Mouse (Mus musculus): ENCODE data around the gene Zfp108. TPM values are rescaled to one million over a fixed set of nuclear protein-coding genes. Genes with fewer than 3 reads are reported as not detected.

Zfp108 gene
- polyA plus RNA-seq (2014; fragmentation: Nextera tagmentation; extraction: Ambion mirVana) = 3.4 and 3.7 TPM in 2 replicates

DNA sequence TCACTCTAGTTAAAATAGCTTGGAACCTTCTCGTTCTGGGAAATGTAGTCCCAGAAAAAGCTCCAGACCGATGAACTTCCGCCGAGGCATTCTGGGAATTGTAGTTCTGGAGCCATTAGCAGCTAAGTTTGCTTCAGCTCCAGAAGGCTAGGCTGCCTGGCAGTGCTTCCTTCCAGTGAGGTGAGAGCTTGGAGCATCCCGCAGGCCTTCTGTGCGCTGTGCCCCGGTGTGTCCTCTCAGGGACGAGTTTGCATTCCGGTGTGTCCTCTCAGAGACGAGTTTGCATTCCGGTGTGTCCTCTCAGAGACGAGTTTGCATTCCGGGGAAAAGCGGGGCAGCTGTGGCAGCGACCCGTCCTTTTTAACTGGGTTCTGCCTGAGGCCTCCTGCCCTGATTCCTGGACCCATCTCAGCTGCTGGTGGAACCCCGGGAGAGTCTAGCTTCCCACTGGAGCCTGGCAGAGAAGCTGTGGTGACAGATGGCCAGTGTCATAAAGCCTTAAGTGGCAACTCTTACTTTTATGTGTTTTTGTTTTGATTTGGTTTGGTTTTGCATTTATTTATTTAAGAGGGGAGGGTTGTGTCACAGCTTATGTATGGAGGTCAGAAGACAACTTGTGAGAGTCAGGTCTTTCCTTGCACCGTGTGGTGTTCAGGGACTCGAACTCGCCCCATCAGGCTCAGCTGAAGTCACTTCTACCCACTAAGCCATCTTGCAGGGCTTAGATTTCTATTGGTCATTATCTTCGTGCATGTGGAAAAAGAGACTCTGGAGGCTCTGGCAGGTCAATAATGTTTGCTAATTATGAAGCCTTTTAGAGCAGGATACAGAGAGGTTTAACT lies at the start of gene Zfp108:
Zfp108 (plus strand) TSS at position 162 of the 842 bp plus-strand sequence.
- Histone ChIP-seq H3K9ac (ENCODE audit: low read length) (peak within 1 kb of the TSS; percentile 61), H3K4me2 (ENCODE audit: low read depth) (peak within 1 kb of the TSS; percentile 54), H3K4me3 (ENCODE audit: low read depth, low read length) (peak within 1 kb of the TSS; percentile 36), H3K9me3 (ENCODE audit: control insufficient read depth, low read length) (no peaks in the 10 kb centered on the region), H3K27me3 (ENCODE audit: control insufficient read depth, insufficient read depth, low read length) (no peaks in the 10 kb centered on the region), H3K27ac (ENCODE audit: low read depth, low read length) (no peak within 1 kb of the TSS), H3K4me1 (ENCODE audit: control insufficient read depth, insufficient read depth, low read length) (no peaks in the 10 kb centered on the region), H3K36me3 (ENCODE audit: control insufficient read depth, insufficient read depth, low read length) (no peaks in the 10 kb centered on the region)
- WGBS = 25% methylated on average over 21 of the region's 21 CpGs
- DNase-seq (ENCODE audit: low spot score) = peak; percentile 79
- peak; percentile 78 for ATAC-seq (ENCODE audit: insufficient read depth, low FRiP score, low TSS enrichment)

- H3K27ac ChIP-seq (ENCODE audit: low read depth, low read length) = 0 out of 2 replicates have a peak overlapping the region, but pooled peaks have one; percentile 23
- WGBS = 23% methylated on average over 24 of the region's 24 CpGs
Observed at GRCm38 (mm10) chr7:24207488-24208261, 46.9 kb upstream of the Zfp108 start.

DNA sequence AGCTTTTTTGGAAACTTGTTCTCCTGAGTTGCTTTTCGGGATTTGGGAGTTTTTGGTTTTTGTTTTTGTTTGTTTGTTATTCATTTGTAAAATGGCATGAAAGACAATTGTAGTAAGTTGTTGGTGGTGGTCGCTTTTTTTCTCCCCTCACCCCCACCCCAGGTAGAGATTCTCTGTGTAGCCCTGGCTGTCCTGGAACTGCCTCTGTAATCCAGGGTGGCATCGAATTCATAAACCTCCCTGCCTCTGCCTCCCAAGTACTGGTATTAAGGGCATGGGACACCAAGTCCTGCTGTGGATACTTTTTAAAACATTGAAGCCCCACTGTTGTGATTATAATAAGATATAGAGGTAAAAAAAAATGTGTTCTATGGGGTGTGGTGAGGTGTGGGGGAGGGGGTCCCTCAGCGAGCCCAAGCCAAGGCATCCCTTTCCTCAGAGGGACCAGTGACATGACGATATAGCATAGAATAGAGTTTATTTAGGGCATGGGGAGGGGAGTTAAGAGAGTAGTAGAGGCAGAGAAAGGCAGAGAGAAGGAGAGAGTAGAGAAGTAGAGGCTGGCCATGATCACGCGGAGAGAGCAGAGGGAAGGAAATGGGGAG lies 46.2 kb upstream of the Zfp108 start:
- Histone ChIP-seq H3K36me3 (ENCODE audit: control insufficient read depth, insufficient read depth, low read length) (no peaks in the 10 kb centered on the region), H3K9me3 (ENCODE audit: control insufficient read depth, low read length) (no peaks in the 10 kb centered on the region), H3K4me1 (ENCODE audit: control insufficient read depth, insufficient read depth, low read length) (no peaks in the 10 kb centered on the region), H3K9ac (ENCODE audit: low read length) (no peak overlapping the region), H3K4me3 (ENCODE audit: low read depth, low read length) (0 out of 2 replicates have a peak overlapping the region, but pooled peaks have one; percentile 51), H3K27me3 (ENCODE audit: control insufficient read depth, insufficient read depth, low read length) (no peaks in the 10 kb centered on the region), H3K4me2 (ENCODE audit: low read depth) (peak overlapping the region; percentile 58; the same call in 1 of the 2 replicates), H3K27ac (ENCODE audit: low read depth, low read length) (no peak overlapping the region)
- DNase-seq (ENCODE audit: low spot score) = no peak
- peak; percentile 67 for ATAC-seq (ENCODE audit: insufficient read depth, low FRiP score, low TSS enrichment)
- 62% methylated on average over 7 of the region's 7 CpGs for WGBS

More at GRCm38 (mm10) chr7:24207488-24208261, 46.9 kb upstream of the Zfp108 start:
- Histone ChIP-seq H3K36me3 (ENCODE audit: control insufficient read depth, insufficient read depth, low read length) (no peaks in the 10 kb centered on the region), H3K27me3 (ENCODE audit: control insufficient read depth, insufficient read depth, low read length) (no peaks in the 10 kb centered on the region), H3K4me2 (ENCODE audit: low read depth) (peak overlapping the region; percentile 58), H3K9ac (ENCODE audit: low read length) (peak overlapping the region; percentile 80), H3K4me1 (ENCODE audit: control insufficient read depth, insufficient read depth, low read length) (no peaks in the 10 kb centered on the region), H3K4me3 (ENCODE audit: low read depth, low read length) (peak overlapping the region; percentile 51), H3K9me3 (ENCODE audit: control insufficient read depth, low read length) (no peaks in the 10 kb centered on the region)
- DNase-seq (ENCODE audit: low spot score) (peak; percentile 80), ATAC-seq (ENCODE audit: insufficient read depth, low FRiP score, low TSS enrichment) (peak; percentile 82)

DNA sequence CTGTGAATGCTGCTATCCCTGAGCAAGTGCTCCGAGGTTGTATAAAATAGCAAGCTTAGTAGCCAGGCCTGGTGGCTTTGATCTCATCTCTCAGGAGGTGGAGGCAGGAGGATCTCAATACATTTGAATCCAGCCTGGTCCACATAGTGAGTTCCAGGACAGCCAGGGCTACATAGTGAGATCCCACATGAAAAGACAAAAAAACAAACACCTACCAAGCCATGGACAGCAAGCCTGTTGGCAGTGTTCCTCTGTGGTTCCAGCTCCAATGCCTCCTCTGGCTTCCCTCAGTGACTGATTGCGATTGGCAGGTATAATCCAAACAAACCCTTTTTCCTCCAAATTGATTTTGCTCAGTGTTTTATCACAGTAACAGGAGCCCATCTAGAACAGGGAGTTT lies 44.3 kb upstream of the Zfp108 start:
- DNase-seq (ENCODE audit: low spot score) (no peak), ATAC-seq (ENCODE audit: insufficient read depth, low FRiP score, low TSS enrichment) (no peak)
- H3K27me3 ChIP-seq (ENCODE audit: control insufficient read depth, insufficient read depth, low read length) = no peaks in the 10 kb centered on the region
- H3K9me3 ChIP-seq (ENCODE audit: control insufficient read depth, low read length) = no peaks in the 10 kb centered on the region
- H3K4me2 ChIP-seq (ENCODE audit: low read depth) = no peak overlapping the region
- H3K4me3 ChIP-seq (ENCODE audit: low read depth, low read length) = no peak overlapping the region
- H3K27ac ChIP-seq (ENCODE audit: low read depth, low read length) = no peak overlapping the region
- H3K36me3 ChIP-seq (ENCODE audit: control insufficient read depth, insufficient read depth, low read length) = no peaks in the 10 kb centered on the region
- H3K4me1 ChIP-seq (ENCODE audit: control insufficient read depth, insufficient read depth, low read length) = no peaks in the 10 kb centered on the region
- WGBS = 80% methylated on average over 2 of the region's 2 CpGs
- no peak overlapping the region for H3K9ac ChIP-seq (ENCODE audit: low read length)

- H3K27ac ChIP-seq (ENCODE audit: low read depth, low read length) = no peak within 1 kb of the TSS
- H3K36me3 ChIP-seq (ENCODE audit: control insufficient read depth, insufficient read depth, low read length) = no peaks in the 10 kb centered on the region
- no peaks in the 10 kb centered on the region for H3K4me1 ChIP-seq (ENCODE audit: control insufficient read depth, insufficient read depth, low read length)
- 81% methylated on average over 5 of the region's 5 CpGs for WGBS
- no peaks in the 10 kb centered on the region for H3K9me3 ChIP-seq (ENCODE audit: control insufficient read depth, low read length)
- no peaks in the 10 kb centered on the region for H3K27me3 ChIP-seq (ENCODE audit: control insufficient read depth, insufficient read depth, low read length)
- H3K4me2 ChIP-seq (ENCODE audit: low read depth) = no peak within 1 kb of the TSS
- no peak within 1 kb of the TSS for H3K4me3 ChIP-seq (ENCODE audit: low read depth, low read length)
- no peak within 1 kb of the TSS for H3K9ac ChIP-seq (ENCODE audit: low read length)
- no peak for ATAC-seq (ENCODE audit: insufficient read depth, low FRiP score, low TSS enrichment)
- no peak for DNase-seq (ENCODE audit: low spot score)
Observed at GRCm38 (mm10) chr7:24211343-24211742, 43.3 kb upstream of the Zfp108 start, which contains the start of gene Zfp111. TSS of gene Zfp111 (minus strand) at chr7:24211443.

- no peaks in the 10 kb centered on the region for H3K36me3 ChIP-seq (ENCODE audit: control insufficient read depth, insufficient read depth, low read length)
- no peaks in the 10 kb centered on the region for H3K9me3 ChIP-seq (ENCODE audit: control insufficient read depth, low read length)
- H3K4me1 ChIP-seq (ENCODE audit: control insufficient read depth, insufficient read depth, low read length) = no peaks in the 10 kb centered on the region
- H3K4me3 ChIP-seq (ENCODE audit: low read depth, low read length) = peak within 1 kb of the TSS; percentile 59
- DNase-seq (ENCODE audit: low spot score) = peak; percentile 73
- H3K4me2 ChIP-seq (ENCODE audit: low read depth) = peak within 1 kb of the TSS; percentile 50
- ATAC-seq (ENCODE audit: insufficient read depth, low FRiP score, low TSS enrichment) = peak; percentile 84
- H3K27me3 ChIP-seq (ENCODE audit: control insufficient read depth, insufficient read depth, low read length) = no peaks in the 10 kb centered on the region
- H3K9ac ChIP-seq (ENCODE audit: low read length) = peak within 1 kb of the TSS; percentile 69
- WGBS = 7% methylated on average over 28 of the region's 28 CpGs
- H3K27ac ChIP-seq (ENCODE audit: low read depth, low read length) = no peak within 1 kb of the TSS
Observed at GRCm38 (mm10) chr7:24237040-24237791, 17.4 kb upstream of the Zfp108 start, which contains the start of gene Zfp109. TSS of gene Zfp109 (minus strand) at chr7:24237560.

DNA sequence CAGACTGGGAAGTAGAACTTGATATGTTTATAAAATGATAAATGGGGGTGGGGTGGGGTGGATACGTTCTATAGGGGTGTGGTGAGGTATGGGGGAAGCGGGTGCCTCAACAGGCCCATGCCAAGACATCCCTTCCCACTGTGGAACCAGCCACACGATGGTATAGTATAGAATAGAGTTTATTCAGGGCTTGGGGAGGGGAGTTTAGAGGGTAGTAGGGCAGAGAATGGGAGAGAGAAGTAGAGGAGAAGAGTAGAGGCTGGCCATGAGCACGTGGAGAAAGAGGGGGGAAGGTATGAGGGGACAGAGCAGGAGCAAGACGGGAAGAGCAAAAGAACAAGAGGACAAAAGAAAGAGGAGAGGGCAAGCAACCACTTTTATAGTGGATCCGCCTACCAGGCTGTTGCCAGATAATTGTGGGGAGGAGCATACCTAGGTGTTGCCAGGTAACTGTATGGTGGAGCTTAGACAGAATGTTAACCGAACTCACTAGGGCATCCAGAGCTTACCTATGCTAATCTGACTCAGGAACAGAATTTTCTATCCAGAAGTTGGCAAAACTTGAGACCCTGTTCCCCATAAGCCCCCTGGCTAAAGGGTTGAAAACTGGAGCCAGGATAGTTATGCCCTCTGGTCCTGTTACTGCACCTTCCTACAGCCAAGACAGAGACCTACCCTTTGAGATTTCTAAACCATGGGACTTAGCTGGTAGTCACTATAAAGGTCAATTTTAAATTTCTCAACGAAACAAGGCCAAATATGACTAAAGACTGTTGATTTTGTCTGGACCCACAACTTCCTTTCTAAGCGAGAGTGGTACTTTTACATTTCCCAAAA lies 597 bp upstream of the Zfp108 start:
- H3K4me3 ChIP-seq (ENCODE audit: low read depth, low read length) = peak overlapping the region; percentile 36; the same call in 1 of the 2 replicates
- no peaks in the 10 kb centered on the region for H3K27me3 ChIP-seq (ENCODE audit: control insufficient read depth, insufficient read depth, low read length)
- peak; percentile 63; the same call in 1 of the 2 replicates for ATAC-seq (ENCODE audit: insufficient read depth, low FRiP score, low TSS enrichment)
- H3K9me3 ChIP-seq (ENCODE audit: control insufficient read depth, low read length) = no peaks in the 10 kb centered on the region
- H3K9ac ChIP-seq (ENCODE audit: low read length) = no peak overlapping the region
- 60% methylated on average over 9 of the region's 9 CpGs for WGBS
- H3K36me3 ChIP-seq (ENCODE audit: control insufficient read depth, insufficient read depth, low read length) = no peaks in the 10 kb centered on the region
- DNase-seq (ENCODE audit: low spot score) = no peak
- no peak overlapping the region for H3K27ac ChIP-seq (ENCODE audit: low read depth, low read length)
- peak overlapping the region; percentile 54 for H3K4me2 ChIP-seq (ENCODE audit: low read depth)
- no peaks in the 10 kb centered on the region for H3K4me1 ChIP-seq (ENCODE audit: control insufficient read depth, insufficient read depth, low read length)

Measured in neural tube, embryonic 11.5 days (tissue).